Mouse (Mus musculus): Measurements from ENCODE around the gene Cyba. TPM values are rescaled to one million over a fixed set of nuclear protein-coding genes. Genes with fewer than 3 reads are reported as not detected.

The Cyba gene
- total and polyA plus RNA-seq, 3 experiments = 450 to 1,119 (median 848) TPM

GRCm38 (mm10) chr8:122423217-122423616 lies 9.5 kb downstream of the Cyba start:
- H3K27ac ChIP-seq (ENCODE audit: insufficient read depth, low read depth) = no peak overlapping the region
- TF ChIP-seq RCOR1 (conservative IDR thresholded peaks at IDR 0.05; ENCODE audit: low read depth, low read length) (no peak), RAD21 (IDR thresholded peaks at IDR 0.05; ENCODE audit: low read depth, low read length) (no peak), TBP (conservative IDR thresholded peaks at IDR 0.05; ENCODE audit: low read depth, low read length) (no peak), IRF4 (IDR thresholded peaks at IDR 0.05; ENCODE audit: low read depth, low read length) (no peak), ZMIZ1 (IDR thresholded peaks at IDR 0.05; ENCODE audit: low read depth, low read length) (no peak), SIN3A (IDR thresholded peaks at IDR 0.05; ENCODE audit: low read length) (no peak), CHD1 (IDR thresholded peaks at IDR 0.05; ENCODE audit: low read depth, low read length) (no peak), SMC3 (IDR thresholded peaks at IDR 0.05; ENCODE audit: low read depth, low read length) (no peak), CHD2 (IDR thresholded peaks at IDR 0.05; ENCODE audit: low read length) (no peak), MAFK (IDR thresholded peaks at IDR 0.05; ENCODE audit: insufficient replicate concordance, low read length) (no peak), MAX (IDR thresholded peaks at IDR 0.05; ENCODE audit: low read length) (no peak), PAX5 (IDR thresholded peaks at IDR 0.05; ENCODE audit: low read length) (no peak), BHLHE40 (IDR thresholded peaks at IDR 0.05; ENCODE audit: low read depth, low read length) (no peak), MXI1 (IDR thresholded peaks at IDR 0.05; ENCODE audit: low read depth, low read length) (no peak), E2F4 (IDR thresholded peaks at IDR 0.05; ENCODE audit: insufficient replicate concordance, low read depth, low read length) (no peak), GABPA (IDR thresholded peaks at IDR 0.05; ENCODE audit: insufficient replicate concordance, low read depth, low read length) (no peak)
- H3K36me3 ChIP-seq (replicated peaks in 1 of 2; ENCODE audit: control insufficient read depth in 1 of 2, insufficient read depth in 1 of 2, low read length in 1 of 2) = peaks cover 58 to 92% of the 10 kb centered on the region in 2 experiments
- peaks cover 24 to 75% of the 10 kb centered on the region in 2 experiments for H3K4me1 ChIP-seq (ENCODE audit: control insufficient read depth in 1 of 2, insufficient read depth in 2 of 2)
- peaks cover 11% of the 10 kb centered on the region for H3K79me2 ChIP-seq (replicated peaks; ENCODE audit: control insufficient read depth, extremely low read depth, insufficient read depth, poor library complexity, severe bottlenecking)
- H3K9me3 ChIP-seq (replicated peaks; ENCODE audit: low read length) = no peaks in the 10 kb centered on the region
- no peak overlapping the region for H3K4me3 ChIP-seq (replicated peaks in 1 of 3; ENCODE audit: low read depth in 2 of 3, low read length in 2 of 3, poor library complexity in 1 of 3)
- no peak overlapping the region for H3K9ac ChIP-seq (ENCODE audit: insufficient read depth, low read depth)
- H3K4me2 ChIP-seq (ENCODE audit: insufficient read depth, low read depth, poor library complexity, severe bottlenecking) = no peak overlapping the region
- no peaks in the 10 kb centered on the region for H3K27me3 ChIP-seq (replicated peaks)
- dilution Hi-C loops (cut with MboI; ENCODE audit: extremely low pct_ligation_motif_present, extremely low pct_unique_long_range_greater_than_20kb, low sequenced_read_pairs) (no loop called here), in situ Hi-C loops (cut with MboI; ENCODE audit: low pct_ligation_motif_present, low pct_unique_long_range_greater_than_20kb, low sequenced_read_pairs) (no loop called here)
- no peak for DNase-seq (ENCODE audit: extremely low read depth)

- H3K79me2 ChIP-seq (replicated peaks; ENCODE audit: control insufficient read depth, extremely low read depth, insufficient read depth, poor library complexity, severe bottlenecking) = no peaks in the 10 kb centered on the region
- in situ Hi-C loops (cut with MboI; ENCODE audit: low pct_ligation_motif_present, low pct_unique_long_range_greater_than_20kb, low sequenced_read_pairs) (no loop called here), dilution Hi-C loops (cut with MboI; ENCODE audit: extremely low pct_ligation_motif_present, extremely low pct_unique_long_range_greater_than_20kb, low sequenced_read_pairs) (no loop called here)
- H3K9ac ChIP-seq (ENCODE audit: insufficient read depth, low read depth) = no peak within 1 kb of the TSS
- TF ChIP-seq POLR2A (IDR thresholded peaks at IDR 0.05; ENCODE audit: low read depth, low read length) (no peak; the same call in 1 of the 2 replicates), IRF4 (IDR thresholded peaks at IDR 0.05; ENCODE audit: low read depth, low read length) (no peak), KAT2A (IDR thresholded peaks at IDR 0.05; ENCODE audit: insufficient replicate concordance, low read length) (no peak), MYC (IDR thresholded peaks at IDR 0.05; ENCODE audit: low read depth, low read length) (no peak), JUN (IDR thresholded peaks at IDR 0.05; ENCODE audit: insufficient read depth, low read depth, low read length) (no peak), ZC3H11A (IDR thresholded peaks at IDR 0.05; ENCODE audit: low read depth, low read length) (no peak), TBP (conservative IDR thresholded peaks at IDR 0.05; ENCODE audit: low read depth, low read length) (no peak), NELFE (IDR thresholded peaks at IDR 0.05; ENCODE audit: low read depth, low read length) (no peak), UBTF (IDR thresholded peaks at IDR 0.05; ENCODE audit: low read depth, low read length) (no peak), CHD2 (IDR thresholded peaks at IDR 0.05; ENCODE audit: low read length) (no peak), BHLHE40 (IDR thresholded peaks at IDR 0.05; ENCODE audit: low read depth, low read length) (no peak), MAFK (IDR thresholded peaks at IDR 0.05; ENCODE audit: insufficient replicate concordance, low read length) (no peak), CTCF (conservative IDR thresholded peaks at IDR 0.05 in 1 of 2, IDR thresholded peaks at IDR 0.05 in 1 of 2; ENCODE audit: low read depth in 2 of 2, low read length in 2 of 2) (no peak), MXI1 (IDR thresholded peaks at IDR 0.05; ENCODE audit: low read depth, low read length) (no peak), ZMIZ1 (IDR thresholded peaks at IDR 0.05; ENCODE audit: low read depth, low read length) (no peak)
- H3K4me1 ChIP-seq (ENCODE audit: control insufficient read depth in 1 of 2, insufficient read depth in 2 of 2) = peaks cover 12 to 58% of the 10 kb centered on the region in 2 experiments
- no peak within 1 kb of the TSS for H3K4me3 ChIP-seq (replicated peaks in 1 of 3; ENCODE audit: low read depth in 2 of 3, low read length in 2 of 3, poor library complexity in 1 of 3)
- H3K36me3 ChIP-seq (replicated peaks in 1 of 2; ENCODE audit: control insufficient read depth in 1 of 2, insufficient read depth in 1 of 2, low read length in 1 of 2) = peaks cover 56 to 89% of the 10 kb centered on the region in 2 experiments
- no peak within 1 kb of the TSS for H3K27ac ChIP-seq (ENCODE audit: insufficient read depth, low read depth)
- no peak within 1 kb of the TSS for H3K4me2 ChIP-seq (ENCODE audit: insufficient read depth, low read depth, poor library complexity, severe bottlenecking)
- no peaks in the 10 kb centered on the region for H3K9me3 ChIP-seq (replicated peaks; ENCODE audit: low read length)
- H3K27me3 ChIP-seq (replicated peaks) = no peaks in the 10 kb centered on the region
- DNase-seq (ENCODE audit: extremely low read depth) = no peak
These were observed 11.2 kb downstream of the Cyba start, which contains the start of gene Il17c for GRCm38 (mm10) chr8:122421376-122422070. Gene Il17c, plus strand, starts transcription at chr8:122422020.

Measured in CH12.LX (cell line).